Comparison of ENCODE assay signal across 8 mouse cellular contexts in genomic region chr14:25519656-25520055, GRCm38 (mm10).
DNase-seq lines count a peak whose midpoint lies in the region; ATAC-seq and TF ChIP-seq lines count a peak whose summit lies in the region.

No protein-coding gene starts in this region.

- DNase-seq in midbrain, embryonic 10.5 days (ENCODE audit: low spot score) = no peak
- DNase-seq in midbrain, postnatal 0 days (ENCODE audit: low spot score) = no peak
- peak; percentile 71 for DNase-seq in gastrocnemius, postnatal 25 days
- no peak for DNase-seq in right cerebral cortex, postnatal 10 days (ENCODE audit: low spot score in 2 of 2)
- DNase-seq in layer of hippocampus, postnatal 25 days (ENCODE audit: extremely low spot score in 1 of 2, low spot score in 1 of 2) = no peak

- H3K36me3 ChIP-seq in midbrain, embryonic 10.5 days = peaks cover 68% of the 10 kb centered on the region
- H3K36me3 ChIP-seq in midbrain, postnatal 0 days (ENCODE audit: insufficient read depth, low read length) = 0 out of 2 replicates have a peak, but pooled peaks cover 4% of the 10 kb centered on the region
- no peaks in the 10 kb centered on the region; the same call in 1 of the 2 replicates for H3K36me3 ChIP-seq in intestine, embryonic 16.5 days (ENCODE audit: control insufficient read depth, insufficient read depth, low read length)
- no peaks in the 10 kb centered on the region for H3K36me3 ChIP-seq in midbrain, embryonic 16.5 days (ENCODE audit: control insufficient read depth, insufficient read depth, low read length)

- peaks cover 97% of the 10 kb centered on the region for H3K4me1 ChIP-seq in midbrain, embryonic 10.5 days
- H3K4me1 ChIP-seq in midbrain, postnatal 0 days (ENCODE audit: insufficient read depth, low read length) = 0 out of 2 replicates have a peak, but pooled peaks cover 14% of the 10 kb centered on the region
- peaks cover 70% of the 10 kb centered on the region for H3K4me1 ChIP-seq in brown adipose tissue, adult 24 weeks (ENCODE audit: control insufficient read depth, insufficient read depth, insufficient read length, low read length)
- peaks cover 86% of the 10 kb centered on the region for H3K4me1 ChIP-seq in intestine, embryonic 16.5 days (ENCODE audit: control insufficient read depth, insufficient read depth, low read length)
- peaks cover 41% of the 10 kb centered on the region for H3K4me1 ChIP-seq in midbrain, embryonic 16.5 days (ENCODE audit: control insufficient read depth, insufficient read depth, low read length)

- WGBS in midbrain, embryonic 10.5 days = 76% methylated on average over 4 of the region's 4 CpGs
- WGBS in midbrain, postnatal 0 days = 61% methylated on average over 4 of the region's 4 CpGs
- WGBS in intestine, embryonic 16.5 days = 34% methylated on average over 4 of the region's 4 CpGs
- 59% methylated on average over 4 of the region's 4 CpGs for WGBS in midbrain, embryonic 16.5 days

- H3K4me2 ChIP-seq in midbrain, postnatal 0 days (ENCODE audit: low read depth, low read length, poor library complexity, severe bottlenecking) = no peak overlapping the region
- H3K4me2 ChIP-seq in intestine, embryonic 16.5 days (ENCODE audit: low read depth, low read length) = no peak overlapping the region
- H3K4me2 ChIP-seq in midbrain, embryonic 16.5 days (ENCODE audit: low read length) = no peak overlapping the region

- no peaks in the 10 kb centered on the region for H3K27me3 ChIP-seq in midbrain, embryonic 10.5 days (ENCODE audit: low read depth, poor library complexity, severe bottlenecking)
- H3K27me3 ChIP-seq in midbrain, postnatal 0 days (ENCODE audit: insufficient read depth, low read length) = no peaks in the 10 kb centered on the region
- no peaks in the 10 kb centered on the region for H3K27me3 ChIP-seq in intestine, embryonic 16.5 days (replicated peaks; ENCODE audit: control insufficient read depth, insufficient read depth, low read length)
- H3K27me3 ChIP-seq in midbrain, embryonic 16.5 days (ENCODE audit: control insufficient read depth, insufficient read depth, low read depth, low read length) = no peaks in the 10 kb centered on the region

- no peaks in the 10 kb centered on the region for H3K9me3 ChIP-seq in midbrain, embryonic 10.5 days (replicated peaks)
- H3K9me3 ChIP-seq in midbrain, postnatal 0 days (ENCODE audit: low read length) = no peaks in the 10 kb centered on the region
- no peaks in the 10 kb centered on the region for H3K9me3 ChIP-seq in intestine, embryonic 16.5 days (ENCODE audit: control insufficient read depth, low read length)
- H3K9me3 ChIP-seq in midbrain, embryonic 16.5 days (replicated peaks; ENCODE audit: control insufficient read depth, low read length, poor library complexity, severe bottlenecking) = no peaks in the 10 kb centered on the region

- H3K4me3 ChIP-seq in midbrain, embryonic 10.5 days = no peak overlapping the region
- no peak overlapping the region for H3K4me3 ChIP-seq in midbrain, postnatal 0 days (ENCODE audit: low read depth, low read length)
- no peak overlapping the region for H3K4me3 ChIP-seq in brown adipose tissue, adult 24 weeks (ENCODE audit: insufficient read depth, low read depth, low read length)
- H3K4me3 ChIP-seq in intestine, embryonic 16.5 days (ENCODE audit: low read length) = no peak overlapping the region
- no peak overlapping the region for H3K4me3 ChIP-seq in midbrain, embryonic 16.5 days (ENCODE audit: low read depth, low read length)

- no peak overlapping the region for H3K9ac ChIP-seq in midbrain, postnatal 0 days (replicated peaks; ENCODE audit: low read length, poor library complexity, severe bottlenecking)
- no peak overlapping the region for H3K9ac ChIP-seq in intestine, embryonic 16.5 days (ENCODE audit: low read depth, low read length)
- no peak overlapping the region for H3K9ac ChIP-seq in midbrain, embryonic 16.5 days (ENCODE audit: low read depth, low read length)

- no peak for TF ChIP-seq CTCF in midbrain, postnatal 0 days (IDR thresholded peaks at IDR 0.05)

- H3K27ac ChIP-seq in midbrain, embryonic 10.5 days (replicated peaks) = peak overlapping the region; percentile 72
- H3K27ac ChIP-seq in midbrain, postnatal 0 days (ENCODE audit: low read depth, low read length) = no peak overlapping the region
- peak overlapping the region; percentile 64 for H3K27ac ChIP-seq in brown adipose tissue, adult 24 weeks (replicated peaks; ENCODE audit: low read depth, low read length)
- H3K27ac ChIP-seq in intestine, embryonic 16.5 days (ENCODE audit: low read length) = 0 out of 2 replicates have a peak overlapping the region, but pooled peaks have one; percentile 1
- H3K27ac ChIP-seq in midbrain, embryonic 16.5 days (ENCODE audit: low read length) = 0 out of 2 replicates have a peak overlapping the region, but pooled peaks have one; percentile 13

- ATAC-seq in midbrain, postnatal 0 days (ENCODE audit: low FRiP score) = no peak
- peak; percentile 13 for ATAC-seq in intestine, embryonic 16.5 days
- ATAC-seq in midbrain, embryonic 16.5 days = no peak
